Mouse (Mus musculus): ENCODE data around the gene Trim14. TPM values are rescaled to one million over a fixed set of nuclear protein-coding genes. Genes with fewer than 3 reads are reported as not detected.
A peak's percentile ranks its signal among the peaks of the same experiment; 100 is the strongest.

Gene Trim14
- polyA plus RNA-seq, 1 experiment from 2014 or later, result 4.9 TPM

DNA sequence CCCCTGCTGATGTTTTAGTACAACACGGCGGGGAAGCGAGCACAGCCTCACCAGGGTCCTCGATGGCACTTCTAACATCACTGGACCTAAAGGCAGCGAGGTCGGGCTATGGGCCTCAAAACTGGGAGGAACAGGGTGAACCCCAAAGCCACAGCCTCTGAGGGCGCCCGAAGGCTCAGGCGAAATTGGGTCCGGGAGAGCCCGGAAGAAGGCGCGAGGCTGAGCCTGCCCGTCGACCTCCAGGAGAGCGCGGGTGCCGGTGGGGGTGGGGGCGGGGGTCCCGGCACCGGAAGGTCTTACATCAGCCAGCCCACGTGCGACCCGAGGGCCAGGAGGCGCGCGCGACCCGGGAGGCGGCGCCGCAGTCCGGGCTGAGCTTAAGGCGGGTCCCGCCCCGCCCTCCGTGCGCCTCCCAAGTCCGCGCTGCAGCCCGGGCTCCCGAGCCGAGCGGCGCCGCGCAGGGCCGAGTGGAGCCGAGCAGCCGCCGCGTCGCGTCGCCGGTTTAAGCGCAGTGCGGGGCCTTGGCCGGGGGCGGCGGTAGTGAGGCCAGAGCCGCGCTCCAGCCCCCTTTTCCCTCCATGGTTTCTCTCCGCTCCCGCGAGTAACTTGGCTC lies 85.3 kb downstream of the Trim14 start, which contains the start of gene Anp32b:
Anp32b (plus strand) TSS at position 384 of the 613 bp plus-strand sequence.
- Histone ChIP-seq H3K9ac (replicated peaks; ENCODE audit: low read depth, low read length) (peak within 1 kb of the TSS; percentile 99), H3K4me2 (replicated peaks; ENCODE audit: low read depth, low read length) (peak within 1 kb of the TSS; percentile 84), H3K4me3 (ENCODE audit: low read depth, low read length) (peak within 1 kb of the TSS; percentile 89), H3K9me3 (ENCODE audit: control insufficient read depth, low read depth, low read length) (no peaks in the 10 kb centered on the region), H3K4me1 (ENCODE audit: control insufficient read depth, insufficient read depth, low read length) (peaks cover 24% of the 10 kb centered on the region), H3K36me3 (ENCODE audit: control insufficient read depth, insufficient read depth, low read length) (no peaks in the 10 kb centered on the region), H3K27me3 (ENCODE audit: control insufficient read depth, insufficient read depth, low read length) (no peaks in the 10 kb centered on the region), H3K27ac (ENCODE audit: low read length) (peak within 1 kb of the TSS; percentile 99)
- WGBS, result under 1% methylated on average over 44 of the region's 66 CpGs
- ATAC-seq (ENCODE audit: insufficient number of reproducible peaks, insufficient read depth, low FRiP score, low read depth), result peak; percentile 95

DNA sequence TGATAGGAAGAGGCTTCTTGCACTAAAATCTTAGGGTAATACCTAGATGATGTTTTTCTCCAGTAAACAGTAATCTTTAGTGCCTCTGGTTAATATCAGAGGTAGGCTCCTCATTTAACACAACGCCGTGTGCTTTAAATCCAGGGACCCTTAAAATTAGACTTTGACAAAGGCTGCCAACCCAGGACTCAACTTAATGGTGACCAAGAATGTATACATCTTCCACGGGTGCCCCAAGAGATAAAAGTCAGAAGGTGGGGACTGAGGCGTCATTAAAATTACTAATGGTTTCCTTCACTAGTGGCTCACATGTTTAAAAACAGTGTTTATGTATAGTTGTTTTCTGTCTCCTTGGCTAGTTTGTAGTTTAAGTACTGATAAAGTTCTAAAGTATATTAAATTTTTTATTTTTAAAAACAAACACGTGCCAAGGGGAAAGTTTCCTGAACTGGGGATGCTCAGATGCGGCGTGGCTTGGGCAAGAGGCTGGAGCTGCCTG lies 85.9 kb downstream of the Trim14 start:
- Histone ChIP-seq H3K27ac (ENCODE audit: low read length) (peak overlapping the region; percentile 99), H3K4me2 (replicated peaks; ENCODE audit: low read depth, low read length) (peak overlapping the region; percentile 72), H3K27me3 (ENCODE audit: control insufficient read depth, insufficient read depth, low read length) (no peaks in the 10 kb centered on the region), H3K4me3 (ENCODE audit: low read depth, low read length) (peak overlapping the region; percentile 89), H3K9ac (replicated peaks; ENCODE audit: low read depth, low read length) (peak overlapping the region; percentile 99), H3K4me1 (ENCODE audit: control insufficient read depth, insufficient read depth, low read length) (peaks cover 22% of the 10 kb centered on the region), H3K36me3 (ENCODE audit: control insufficient read depth, insufficient read depth, low read length) (no peaks in the 10 kb centered on the region), H3K9me3 (ENCODE audit: control insufficient read depth, low read depth, low read length) (no peaks in the 10 kb centered on the region)
- ATAC-seq (ENCODE audit: insufficient number of reproducible peaks, insufficient read depth, low FRiP score, low read depth), result no peak
- 18% methylated on average over 7 of the region's 7 CpGs for WGBS

- WGBS, result 59% methylated on average over 6 of the region's 6 CpGs
- H3K4me2 ChIP-seq (replicated peaks; ENCODE audit: low read depth, low read length), result no peak overlapping the region
- H3K27me3 ChIP-seq (ENCODE audit: control insufficient read depth, insufficient read depth, low read length), result no peaks in the 10 kb centered on the region
- H3K4me1 ChIP-seq (ENCODE audit: control insufficient read depth, insufficient read depth, low read length), result peaks cover 15% of the 10 kb centered on the region; the same call in 1 of the 2 replicates
- H3K4me3 ChIP-seq (ENCODE audit: low read depth, low read length), result no peak overlapping the region
- no peaks in the 10 kb centered on the region for H3K36me3 ChIP-seq (ENCODE audit: control insufficient read depth, insufficient read depth, low read length)
- no peak overlapping the region for H3K27ac ChIP-seq (ENCODE audit: low read length)
- ATAC-seq (ENCODE audit: insufficient number of reproducible peaks, insufficient read depth, low FRiP score, low read depth), result no peak
- no peak overlapping the region for H3K9ac ChIP-seq (replicated peaks; ENCODE audit: low read depth, low read length)
- no peaks in the 10 kb centered on the region for H3K9me3 ChIP-seq (ENCODE audit: control insufficient read depth, low read depth, low read length)
Observed at GRCm38 (mm10) chr4:46448886-46449285, 87.1 kb downstream of the Trim14 start.

DNA sequence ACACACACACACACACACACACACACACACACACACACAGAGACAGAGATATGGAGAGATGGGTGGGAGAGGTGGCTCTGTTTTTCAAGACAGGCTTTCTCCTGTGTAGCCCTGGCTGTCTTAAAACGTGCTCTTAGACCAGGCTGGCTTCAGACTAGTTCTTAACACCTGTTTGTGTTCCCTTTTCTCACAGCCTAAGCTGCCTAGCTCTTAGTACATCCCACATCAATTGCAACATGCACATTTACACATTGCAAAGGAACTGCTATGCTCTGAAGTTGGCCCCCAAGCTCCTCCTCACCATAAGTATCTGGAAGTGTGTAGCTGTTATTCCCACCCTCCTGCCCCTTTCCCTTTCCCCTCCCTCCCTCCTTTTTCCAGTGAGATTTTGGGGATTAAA lies 88.5 kb downstream of the Trim14 start:
- Histone ChIP-seq H3K36me3 (ENCODE audit: control insufficient read depth, insufficient read depth, low read length) (no peaks in the 10 kb centered on the region), H3K27ac (ENCODE audit: low read length) (no peak overlapping the region), H3K27me3 (ENCODE audit: control insufficient read depth, insufficient read depth, low read length) (no peaks in the 10 kb centered on the region), H3K9ac (replicated peaks; ENCODE audit: low read depth, low read length) (no peak overlapping the region), H3K4me1 (ENCODE audit: control insufficient read depth, insufficient read depth, low read length) (0 out of 2 replicates have a peak, but pooled peaks cover 2% of the 10 kb centered on the region), H3K4me2 (replicated peaks; ENCODE audit: low read depth, low read length) (no peak overlapping the region), H3K9me3 (ENCODE audit: control insufficient read depth, low read depth, low read length) (no peaks in the 10 kb centered on the region), H3K4me3 (ENCODE audit: low read depth, low read length) (no peak overlapping the region)
- WGBS, result 48% methylated on average over 1 of the region's 1 CpGs
- no peak for ATAC-seq (ENCODE audit: insufficient number of reproducible peaks, insufficient read depth, low FRiP score, low read depth)

GRCm38 (mm10) chr4:46445237-46445945 lies 90.5 kb downstream of the Trim14 start:
- Histone ChIP-seq H3K4me1 (ENCODE audit: control insufficient read depth, insufficient read depth, low read length) (0 out of 2 replicates have a peak, but pooled peaks cover 2% of the 10 kb centered on the region), H3K27ac (ENCODE audit: low read length) (no peak overlapping the region), H3K27me3 (ENCODE audit: control insufficient read depth, insufficient read depth, low read length) (no peaks in the 10 kb centered on the region), H3K4me2 (replicated peaks; ENCODE audit: low read depth, low read length) (no peak overlapping the region), H3K36me3 (ENCODE audit: control insufficient read depth, insufficient read depth, low read length) (no peaks in the 10 kb centered on the region), H3K4me3 (ENCODE audit: low read depth, low read length) (no peak overlapping the region), H3K9me3 (ENCODE audit: control insufficient read depth, low read depth, low read length) (no peaks in the 10 kb centered on the region), H3K9ac (replicated peaks; ENCODE audit: low read depth, low read length) (no peak overlapping the region)
- WGBS, result 33% methylated on average over 9 of the region's 9 CpGs
- ATAC-seq (ENCODE audit: insufficient number of reproducible peaks, insufficient read depth, low FRiP score, low read depth), result no peak

Other genes with a start within 250 kb of the Trim14 start
- 0.27 and 0.60 TPM in 2 replicates for gene Foxe1, start 192.5 kb downstream of the Trim14 start, polyA plus RNA-seq (2014; fragmentation: Nextera tagmentation; extraction: Ambion mirVana)
- gene Trmo, start 146.7 kb downstream of the Trim14 start, polyA plus RNA-seq (2014; fragmentation: Nextera tagmentation; extraction: Ambion mirVana), result 8.9 and 11.2 TPM in 2 replicates
- 0.39 and 0.94 TPM in 2 replicates for gene Hemgn, start 122.6 kb downstream of the Trim14 start, polyA plus RNA-seq (2014; fragmentation: Nextera tagmentation; extraction: Ambion mirVana)
- 242 and 249 TPM in 2 replicates for gene Anp32b, start 85.2 kb downstream of the Trim14 start, polyA plus RNA-seq (2014; fragmentation: Nextera tagmentation; extraction: Ambion mirVana)
- 75.9 and 77.2 TPM in 2 replicates for gene Nans, start 46.9 kb downstream of the Trim14 start, polyA plus RNA-seq (2014; fragmentation: Nextera tagmentation; extraction: Ambion mirVana)
- gene Coro2a, start 66.1 kb upstream of the Trim14 start, polyA plus RNA-seq (2014; fragmentation: Nextera tagmentation; extraction: Ambion mirVana), result 10.8 and 11.7 TPM in 2 replicates
- gene Tbc1d2, start 114.1 kb upstream of the Trim14 start, polyA plus RNA-seq (2014; fragmentation: Nextera tagmentation; extraction: Ambion mirVana), result 2.2 and 2.3 TPM in 2 replicates

Measured in stomach, embryonic 14.5 days (tissue).